Mouse (Mus musculus): Measurements from ENCODE around the gene Spon2.

- TF ChIP-seq CTCF (IDR thresholded peaks at IDR 0.05; ENCODE audit: low read depth, low read length): no peak
- TF ChIP-seq GATA1 (IDR thresholded peaks at IDR 0.05; ENCODE audit: borderline replicate concordance, low read length): no peak
Observed at GRCm38 (mm10) chr5:33210515-33210914, 7.7 kb downstream of the Spon2 start.

All from G1E (cell line).